Mouse (Mus musculus) MEL (cell line): ENCODE results near the gene Elfn1. TPM values are rescaled to one million over a fixed set of nuclear protein-coding genes. Genes with fewer than 3 reads are reported as not detected.

ENCODE experiments used
- DNase-seq: peaks from one replicate; pipeline ENCODE4 v3.0.0; 2011; ENCODE audit warnings: low read depth, low spot score
- H3K27ac ChIP-seq: 2 replicates; pipeline ENCODE4 v1.5.1; 2012; ENCODE audit warnings: low read depth, mild to moderate bottlenecking, control low read depth, low read length, moderate library complexity; ENCODE audit not compliant: control insufficient read depth
- H3K27me3 ChIP-seq, 2 experiments: fragments of 150-350 bp in 1 of 2; sonication (generic) in 1 of 2; 2 replicates each; pipeline ENCODE4 v1.6.1; 2012; ENCODE audit warnings: low read length in 2 of 2, mild to moderate bottlenecking in 2 of 2, improper control_type of control experiment in 1 of 2, moderate library complexity in 1 of 2; ENCODE audit not compliant: insufficient read depth in 2 of 2, control insufficient read depth in 1 of 2
- H3K36me3 ChIP-seq, 2 experiments: 2 replicates each; pipeline ENCODE4 v1.6.1; 2012 to 2014; ENCODE audit warnings: low read length in 2 of 2, improper control_type of control experiment in 1 of 2, inconsistent platforms in 1 of 2, mild to moderate bottlenecking in 1 of 2; ENCODE audit not compliant: insufficient read depth in 2 of 2, control insufficient read depth in 1 of 2
- H3K4me1 ChIP-seq, 2 experiments: fragments of 150-350 bp in 1 of 2; sonication (generic) in 1 of 2; 2 replicates each; pipeline ENCODE4 v1.6.1; 2012; ENCODE audit warnings: low read length in 2 of 2, improper control_type of control experiment in 1 of 2, mild to moderate bottlenecking in 1 of 2; ENCODE audit not compliant: insufficient read depth in 2 of 2, control insufficient read depth in 1 of 2
- H3K4me3 ChIP-seq, 2 experiments: fragments of 150-350 bp in 1 of 2; sonication (generic) in 1 of 2; 2 replicates each; pipeline ENCODE4 v1.5.1; 2012; ENCODE audit warnings: low read depth in 2 of 2, low read length in 2 of 2, mild to moderate bottlenecking in 2 of 2, moderate library complexity in 2 of 2, control low read depth in 1 of 2, improper control_type of control experiment in 1 of 2; ENCODE audit not compliant: control insufficient read depth in 1 of 2, insufficient read depth in 1 of 2
- H3K79me2 ChIP-seq: 2 replicates; pipeline ENCODE4 v1.6.1; 2012; ENCODE audit warnings: mild to moderate bottlenecking, low read length, moderate library complexity; ENCODE audit not compliant: control insufficient read depth, poor library complexity, insufficient read depth
- H3K9ac ChIP-seq: 2 replicates; pipeline ENCODE4 v1.6.1; 2012; ENCODE audit warnings: low read depth, mild to moderate bottlenecking, control low read depth, low read length, moderate library complexity; ENCODE audit not compliant: control insufficient read depth, poor library complexity, severe bottlenecking
- H3K9me3 ChIP-seq: fragments of 150-350 bp; sonication (generic); replicated peaks from 2 replicates; pipeline ENCODE4 v1.6.1; 2012; ENCODE audit warnings: mild to moderate bottlenecking, low read length, improper control_type of control experiment, moderate library complexity; ENCODE audit not compliant: insufficient read depth
- ETS1 ChIP-seq: IDR thresholded peaks from 2 replicates; pipeline ENCODE4 v1.6.1; 2012; ENCODE audit warnings: low read depth, mild to moderate bottlenecking, inconsistent platforms, low read length, improper control_type of control experiment, moderate library complexity
- GATA1 ChIP-seq: IDR thresholded peaks from 2 replicates; pipeline ENCODE4 v1.6.1; 2011; ENCODE audit warnings: low read depth, low read length, improper control_type of control experiment
- HCFC1 ChIP-seq: IDR thresholded peaks from 2 replicates; pipeline ENCODE4 v1.6.1; 2012; ENCODE audit warnings: low read depth, mild to moderate bottlenecking, inconsistent platforms, low read length, improper control_type of control experiment, moderate library complexity
- KAT2A ChIP-seq: conservative IDR thresholded peaks from 2 replicates; pipeline ENCODE4 v1.6.1; 2012; ENCODE audit warnings: low read depth, low read length, improper control_type of control experiment, inconsistent platforms
- MAFK ChIP-seq: IDR thresholded peaks from 2 replicates; pipeline ENCODE4 v1.6.1; 2011; ENCODE audit warnings: low read depth, mild to moderate bottlenecking, low read length, improper control_type of control experiment, borderline replicate concordance
- MAX ChIP-seq: IDR thresholded peaks from 2 replicates; pipeline ENCODE4 v1.6.1; 2011; ENCODE audit warnings: low read length, improper control_type of control experiment
- MEF2A ChIP-seq: IDR thresholded peaks from 2 replicates; pipeline ENCODE4 v1.6.1; 2014; ENCODE audit warnings: low read depth, mild to moderate bottlenecking, inconsistent platforms, low read length, improper control_type of control experiment; ENCODE audit not compliant: poor library complexity, insufficient replicate concordance, severe bottlenecking; ENCODE audit errors: extremely low read depth
- MXI1 ChIP-seq: IDR thresholded peaks from 2 replicates; pipeline ENCODE4 v1.6.1; 2011; ENCODE audit warnings: mild to moderate bottlenecking, low read depth, low read length, improper control_type of control experiment
- MYC ChIP-seq: IDR thresholded peaks from 2 replicates; pipeline ENCODE4 v1.6.1; 2011; ENCODE audit warnings: low read depth, mild to moderate bottlenecking, low read length, improper control_type of control experiment, moderate library complexity
- NELFE ChIP-seq: IDR thresholded peaks from 2 replicates; pipeline ENCODE4 v1.6.1; 2011; ENCODE audit warnings: low read depth, low read length, improper control_type of control experiment
- POLR2A ChIP-seq, 2 experiments: IDR thresholded peaks; 2 replicates each; pipeline ENCODE4 v1.6.1; 2011 to 2012; ENCODE audit warnings: low read length in 2 of 2, mild to moderate bottlenecking in 2 of 2, control low read depth in 1 of 2, improper control_type of control experiment in 1 of 2, low read depth in 1 of 2, moderate library complexity in 1 of 2; ENCODE audit not compliant: control insufficient read depth in 1 of 2, insufficient read depth in 1 of 2, poor library complexity in 1 of 2
- POLR2AphosphoS5 ChIP-seq: IDR thresholded peaks from 2 replicates; pipeline ENCODE4 v1.6.1; 2012; ENCODE audit warnings: low read depth, borderline replicate concordance, mild to moderate bottlenecking, inconsistent platforms, low read length, moderate library complexity, mixed read lengths
- TCF12 ChIP-seq: IDR thresholded peaks from 2 replicates; pipeline ENCODE4 v1.6.1; 2014; ENCODE audit warnings: low read depth, mild to moderate bottlenecking, inconsistent platforms, low read length, improper control_type of control experiment, moderate library complexity
- ZKSCAN1 ChIP-seq: IDR thresholded peaks from 2 replicates; pipeline ENCODE4 v1.6.1; 2012; ENCODE audit warnings: low read depth, mild to moderate bottlenecking, inconsistent platforms, low read length, improper control_type of control experiment, moderate library complexity
- ZMIZ1 ChIP-seq: IDR thresholded peaks from 2 replicates; pipeline ENCODE4 v1.6.1; 2012; ENCODE audit warnings: low read depth, mild to moderate bottlenecking, inconsistent platforms, low read length, improper control_type of control experiment, moderate library complexity
- polyA plus RNA-seq, 2 experiments: library from polyadenylated mRNA; stranded (reverse) in 1 of 2; unstranded in 1 of 2; fragments of >175 nt in 1 of 2; fragments of >200 nt in 1 of 2; gene quantifications; 2 replicates each; pipeline versions ENCODE4 v1.2.1 to v1.2.4; 2012; ENCODE audit warnings: low replicate concordance in 2 of 2, low read depth in 1 of 2; ENCODE audit not compliant: insufficient read length in 2 of 2, insufficient read depth in 1 of 2, missing spikeins in 1 of 2
- total RNA-seq: library from RNA; depleted of rRNA; stranded (reverse); fragments of 300-350 nt; gene quantifications from 2 replicates; pipeline ENCODE4 v1.2.3, GENCODE M21; 2012; rRNA removed

Gene Elfn1
- total and polyA plus RNA-seq, 3 experiments, result 0.08 TPM; not detected in 2

DNA sequence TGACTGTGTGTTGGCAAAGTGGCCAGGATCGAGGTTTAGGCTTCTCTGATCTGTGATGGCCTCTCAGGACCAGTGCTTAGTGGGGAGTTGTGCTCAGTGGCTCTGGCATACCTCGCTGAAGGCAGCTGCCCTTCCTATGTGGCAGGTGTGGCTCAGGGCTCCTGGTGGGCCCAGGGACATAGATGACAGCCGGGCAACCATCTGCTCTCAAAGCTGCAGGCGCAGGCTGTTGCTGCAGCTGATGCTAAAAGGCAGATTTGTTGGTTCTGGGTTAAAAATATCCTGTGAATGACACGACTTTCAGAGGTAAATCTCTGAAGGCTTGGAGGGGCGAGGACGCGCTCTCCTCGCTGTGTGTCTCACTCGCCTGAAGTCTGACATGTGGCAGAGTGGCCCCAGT is 114.0 kb downstream of the Elfn1 start:
- Histone ChIP-seq H3K4me1 (no peaks in the 10 kb centered on the region), H3K4me3 (no peak overlapping the region), H3K79me2 (no peaks in the 10 kb centered on the region), H3K9me3 (no peaks in the 10 kb centered on the region), H3K9ac (no peak overlapping the region), H3K27ac (no peak overlapping the region)
- DNase-seq, result no peak
- no peak for TF ChIP-seq NELFE
- no peak for TF ChIP-seq MYC
- TF ChIP-seq HCFC1, result no peak
- no peak for TF ChIP-seq ZKSCAN1
- TF ChIP-seq MAFK, result no peak
- TF ChIP-seq POLR2AphosphoS5, result no peak
- no peak for TF ChIP-seq MEF2A
- TF ChIP-seq, all 39 proteins: peak for 0
- Histone ChIP-seq H3K27me3 (no peaks in the 10 kb centered on the region), H3K36me3 (no peaks in the 10 kb centered on the region; a peak in 1 of 4 replicates)

DNA sequence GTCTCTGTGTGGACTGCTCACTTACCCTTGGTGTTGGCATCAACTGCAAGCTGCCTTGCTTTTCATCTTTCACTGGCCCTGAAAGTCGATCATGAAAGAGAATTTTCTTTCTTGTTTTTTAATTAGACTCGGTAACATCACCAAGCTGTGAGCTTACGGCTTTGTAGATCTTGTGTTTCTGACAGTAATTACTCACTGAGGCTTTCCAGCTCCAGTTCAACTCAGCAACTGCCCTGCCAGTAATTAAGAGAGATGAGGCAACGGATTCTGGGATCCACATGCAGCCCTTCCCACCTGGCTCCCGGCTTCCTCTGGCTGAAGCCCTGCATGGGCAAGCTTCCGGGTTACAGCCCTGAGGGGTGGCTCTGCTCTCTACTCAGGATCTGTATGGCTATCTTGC is 115.1 kb downstream of the Elfn1 start:
- H3K27ac ChIP-seq, result no peak overlapping the region
- H3K36me3 ChIP-seq, result no peaks in the 10 kb centered on the region; a peak in 1 of 4 replicates
- no peaks in the 10 kb centered on the region for H3K27me3 ChIP-seq
- H3K9me3 ChIP-seq, result no peaks in the 10 kb centered on the region
- H3K4me1 ChIP-seq, result no peaks in the 10 kb centered on the region
- no peak overlapping the region for H3K9ac ChIP-seq
- TF ChIP-seq MXI1, result no peak
- TF ChIP-seq, all 39 proteins: peak for 0
- Histone ChIP-seq H3K4me3 (no peak overlapping the region), H3K79me2 (no peaks in the 10 kb centered on the region)
- DNase-seq, result no peak

DNA sequence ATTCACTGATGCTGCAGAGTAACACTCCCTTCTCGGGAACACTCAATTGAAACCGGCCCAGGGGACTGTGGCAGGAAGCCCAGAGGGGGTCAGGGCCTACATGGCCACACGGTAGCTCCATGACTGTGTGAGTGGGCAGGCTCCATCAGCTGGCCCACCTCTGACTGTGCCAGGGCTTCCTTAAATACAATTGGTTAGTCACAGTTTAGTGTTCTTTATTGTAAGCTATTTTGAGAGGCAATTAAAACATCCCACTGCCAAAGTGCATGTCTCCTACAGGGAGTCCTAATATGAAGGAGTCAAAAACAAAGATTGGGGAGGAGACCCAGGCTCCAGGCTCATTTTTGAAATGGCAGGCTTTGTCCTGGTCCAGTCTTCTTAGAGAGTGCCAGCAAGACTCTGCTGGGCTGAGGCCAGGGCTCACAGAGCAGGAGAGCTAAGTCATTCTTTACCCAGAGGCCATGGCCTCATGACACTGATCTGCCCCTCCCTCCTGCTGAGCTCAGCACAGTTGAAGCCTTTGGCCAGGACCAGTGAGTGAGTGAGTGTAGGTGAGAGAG is 116.3 kb downstream of the Elfn1 start:
- Histone ChIP-seq H3K36me3 (no peaks in the 10 kb centered on the region; a peak in 1 of 4 replicates), H3K79me2 (no peaks in the 10 kb centered on the region), H3K9ac (no peak overlapping the region), H3K27ac (no peak overlapping the region), H3K4me1 (no peaks in the 10 kb centered on the region), H3K9me3 (no peaks in the 10 kb centered on the region), H3K27me3 (no peaks in the 10 kb centered on the region), H3K4me3 (no peak overlapping the region)
- no peak for DNase-seq
- TF ChIP-seq ETS1 (no peak), MAX (no peak), ZMIZ1 (no peak), MXI1 (no peak), POLR2A (IDR thresholded peaks at IDR 0.05; ENCODE audit: control insufficient read depth in 1 of 2, insufficient read depth in 1 of 2, low read depth in 1 of 2, low read length in 2 of 2, poor library complexity in 1 of 2) (no peak), HCFC1 (no peak), TCF12 (no peak), GATA1 (no peak), MEF2A (no peak), KAT2A (no peak)

Other genes starting within 250 kb of the Elfn1 start
- 3.3 and 5.4 TPM in 2 replicates for gene Micall2, start 171.6 kb upstream of the Elfn1 start, total RNA-seq
- gene Micall2, start 171.6 kb upstream of the Elfn1 start, polyA plus RNA-seq, result 10 to 100 TPM in 1 of 2 experiments, not detected in 1; 17.6 TPM
- gene Ints1, start 132.3 kb upstream of the Elfn1 start, total RNA-seq, result 77.9 and 82.5 TPM in 2 replicates
- gene Ints1, start 132.3 kb upstream of the Elfn1 start, polyA plus RNA-seq, result 10 to 100 TPM in 1 of 2 experiments, not detected in 1; 89.2 TPM
- 43.6 and 62.1 TPM in 2 replicates for gene Mafk, start 116.4 kb upstream of the Elfn1 start, total RNA-seq
- 10 to 100 TPM in 1 of 2 experiments, not detected in 1; 56.5 TPM for gene Mafk, start 116.4 kb upstream of the Elfn1 start, polyA plus RNA-seq
- gene Tmem184a, start 88.0 kb upstream of the Elfn1 start, total RNA-seq, result 0.07 and 0.27 TPM in 2 replicates
- gene Tmem184a, start 88.0 kb upstream of the Elfn1 start, polyA plus RNA-seq, result under 1 TPM in 1 of 2 experiments, not detected in 1; 0.10 TPM
- gene Gm26938, start 81.5 kb upstream of the Elfn1 start, total RNA-seq, result not detected in 2 replicates
- gene Gm26938, start 81.5 kb upstream of the Elfn1 start, polyA plus RNA-seq, result under 1 TPM in 1 of 2 experiments, not detected in 1; 0.11 TPM
- gene Psmg3, start 81.1 kb upstream of the Elfn1 start, total RNA-seq, result 70.0 and 75.4 TPM in 2 replicates
- gene Psmg3, start 81.1 kb upstream of the Elfn1 start, polyA plus RNA-seq, result 10 to 100 TPM in 1 of 2 experiments, not detected in 1; 81.9 TPM